Mouse (Mus musculus) C2C12 (cell line): ENCODE results near the gene Nrde2. TPM values are rescaled to one million over a fixed set of nuclear protein-coding genes. Genes with fewer than 3 reads are reported as not detected.

ENCODE experiments used
- H3K27me3 ChIP-seq: one replicate; pipeline ENCODE4 v1.6.1; 2011; ENCODE audit not compliant: control insufficient read depth, insufficient read depth, insufficient read length
- H3K36me3 ChIP-seq: one replicate; pipeline ENCODE4 v1.6.1; 2011; ENCODE audit not compliant: control insufficient read depth, insufficient read depth
- H3K4me3 ChIP-seq: one replicate; pipeline ENCODE4 v1.5.1; 2011; ENCODE audit warnings: mild to moderate bottlenecking, control low read depth; ENCODE audit not compliant: poor library complexity, insufficient read depth, severe bottlenecking
- H3K79me2 ChIP-seq: one replicate; pipeline ENCODE4 v1.6.1; 2011; ENCODE audit not compliant: control insufficient read depth, insufficient read depth
- H3K79me3 ChIP-seq: one replicate; pipeline ENCODE4 v1.6.1; 2011; ENCODE audit warnings: low read depth, control low read depth
- H3ac ChIP-seq: one replicate; pipeline ENCODE3; 2011; ENCODE audit warnings: low read depth; ENCODE audit not compliant: control insufficient read depth, insufficient read length
- CEBPB ChIP-seq: IDR thresholded peaks from one replicate; pipeline ENCODE4 v1.6.1; 2011; ENCODE audit warnings: low read depth, mild to moderate bottlenecking, control low read depth, moderate library complexity
- CTCF ChIP-seq: IDR thresholded peaks from one replicate; pipeline ENCODE4 v1.5.1; 2011; ENCODE audit not compliant: control insufficient read depth, insufficient read depth, insufficient read length
- FOSL1 ChIP-seq: IDR thresholded peaks from one replicate; pipeline ENCODE4 v1.8.0; 2011; ENCODE audit warnings: mild to moderate bottlenecking, low read length; ENCODE audit not compliant: poor library complexity, insufficient read depth, severe bottlenecking
- MAX ChIP-seq: IDR thresholded peaks from one replicate; pipeline ENCODE4 v1.6.1; 2011; ENCODE audit warnings: mild to moderate bottlenecking, control low read depth
- MYOD1 ChIP-seq: IDR thresholded peaks from one replicate; pipeline ENCODE4 v1.6.1; 2011; ENCODE audit warnings: low read depth; ENCODE audit not compliant: control insufficient read depth, insufficient read length
- MYOG ChIP-seq: IDR thresholded peaks from one replicate; pipeline ENCODE4 v1.6.1; 2011; ENCODE audit not compliant: control insufficient read depth, insufficient read length; ENCODE audit errors: extremely low read depth
- USF1 ChIP-seq: IDR thresholded peaks from one replicate; pipeline ENCODE4 v1.6.1; 2011; ENCODE audit warnings: low read depth, mild to moderate bottlenecking, control low read depth, moderate library complexity
- polyA plus RNA-seq: library from polyadenylated mRNA; unstranded; fragments of >200 nt; fragmentation: generic; extraction: Trizol; gene quantifications from one replicate; pipeline ENCODE4 v1.2.1, GENCODE M21; 2012; ENCODE audit warnings: missing spikeins

Gene Nrde2
- polyA plus RNA-seq, 1 experiment: 10.2 TPM

DNA sequence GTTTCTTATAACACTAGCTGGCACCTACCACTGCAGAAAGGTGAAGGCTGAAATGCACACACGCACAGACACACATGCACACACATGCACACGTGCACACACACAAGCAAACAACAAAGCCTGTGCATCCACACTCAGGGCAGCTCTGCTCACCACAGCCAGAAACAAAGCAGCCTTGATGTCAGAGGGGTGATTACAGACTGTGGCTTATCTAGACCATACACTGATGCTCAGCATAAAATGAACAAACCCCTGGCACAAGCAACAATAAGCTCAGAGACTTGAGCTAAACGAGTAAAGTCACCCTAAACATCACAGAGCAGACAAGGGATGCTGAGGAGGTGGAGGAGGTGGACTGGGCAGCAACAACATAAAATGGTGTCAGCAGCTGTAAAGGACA, 24.3 kb downstream of the Nrde2 start:
- H3K4me3 ChIP-seq: no peak overlapping the region
- no peak overlapping the region for H3ac ChIP-seq
- TF ChIP-seq MYOG (no peak), USF1 (no peak), FOSL1 (no peak), MAX (no peak), CEBPB (no peak), MYOD1 (no peak), CTCF (no peak)
- H3K79me3 ChIP-seq: no peaks in the 10 kb centered on the region
- H3K27me3 ChIP-seq: no peaks in the 10 kb centered on the region
- peaks cover 56% of the 10 kb centered on the region for H3K36me3 ChIP-seq
- no peaks in the 10 kb centered on the region for H3K79me2 ChIP-seq

- H3K27me3 ChIP-seq: no peaks in the 10 kb centered on the region
- H3K79me2 ChIP-seq: no peaks in the 10 kb centered on the region
- TF ChIP-seq CTCF (no peak), MYOG (no peak), MYOD1 (no peak), USF1 (peak; percentile 9), FOSL1 (no peak), MAX (no peak), CEBPB (no peak)
- peaks cover 55% of the 10 kb centered on the region for H3K36me3 ChIP-seq
- no peak overlapping the region for H3ac ChIP-seq
- H3K79me3 ChIP-seq: no peaks in the 10 kb centered on the region
- no peak overlapping the region for H3K4me3 ChIP-seq
These were observed 25.0 kb downstream of the Nrde2 start for GRCm38 (mm10) chr12:100134395-100134936.

- peaks cover 34% of the 10 kb centered on the region for H3K36me3 ChIP-seq
- no peak overlapping the region for H3K4me3 ChIP-seq
- TF ChIP-seq MAX (no peak), CTCF (peak; percentile 35), FOSL1 (no peak)
- H3K27me3 ChIP-seq: no peaks in the 10 kb centered on the region
- H3K79me3 ChIP-seq: no peaks in the 10 kb centered on the region
- no peaks in the 10 kb centered on the region for H3K79me2 ChIP-seq
- no peak overlapping the region for H3ac ChIP-seq
These were observed 27.8 kb downstream of the Nrde2 start for GRCm38 (mm10) chr12:100131655-100132054.

GRCm38 (mm10) chr12:100131167-100131566, 28.3 kb downstream of the Nrde2 start:
- Histone ChIP-seq H3K79me3 (no peaks in the 10 kb centered on the region), H3K27me3 (no peaks in the 10 kb centered on the region), H3ac (no peak overlapping the region), H3K4me3 (no peak overlapping the region), H3K79me2 (no peaks in the 10 kb centered on the region), H3K36me3 (peaks cover 32% of the 10 kb centered on the region)
- TF ChIP-seq MYOG (no peak), CEBPB (no peak), FOSL1 (no peak), MYOD1 (no peak), MAX (no peak), USF1 (no peak), CTCF (no peak)

GRCm38 (mm10) chr12:100128961-100129360, 30.5 kb downstream of the Nrde2 start:
- TF ChIP-seq MYOG (no peak), USF1 (no peak), FOSL1 (no peak), CTCF (no peak), CEBPB (no peak)
- H3K36me3 ChIP-seq: peaks cover 51% of the 10 kb centered on the region
- H3K79me3 ChIP-seq: no peaks in the 10 kb centered on the region
- H3ac ChIP-seq: no peak overlapping the region
- no peaks in the 10 kb centered on the region for H3K27me3 ChIP-seq
- no peaks in the 10 kb centered on the region for H3K79me2 ChIP-seq
- no peak overlapping the region for H3K4me3 ChIP-seq

- H3K36me3 ChIP-seq: peaks cover 55% of the 10 kb centered on the region
- no peak overlapping the region for H3ac ChIP-seq
- H3K79me2 ChIP-seq: no peaks in the 10 kb centered on the region
- H3K79me3 ChIP-seq: no peaks in the 10 kb centered on the region
- TF ChIP-seq MYOG (no peak), MYOD1 (no peak), USF1 (no peak), FOSL1 (no peak)
- no peak overlapping the region for H3K4me3 ChIP-seq
- H3K27me3 ChIP-seq: no peaks in the 10 kb centered on the region
These were observed 30.9 kb downstream of the Nrde2 start for GRCm38 (mm10) chr12:100128522-100128921.
